Mouse (Mus musculus) effector memory CD4-positive, alpha-beta T cell, adult 5 months (primary cell): ENCODE data around the gene Ace. TPM values are rescaled to one million over a fixed set of nuclear protein-coding genes. Genes with fewer than 3 reads are reported as not detected.

Source experiments
- polyA plus RNA-seq: library from polyadenylated mRNA; unstranded; fragments of 100-300 nt; shearing (Covaris generic); gene quantifications from one replicate; pipeline ENCODE4 v1.2.1, GENCODE M21; 2017

Ace gene
- not detected for polyA plus RNA-seq

GRCm38 (mm10) chr11:105967741-105968574 lies at the start of gene Ace:
Gene Ace, plus strand, starts transcription at chr11:105967945.

GRCm38 (mm10) chr11:105952911-105953386 lies 14.8 kb upstream of the Ace start, which contains the start of gene Cyb561:
Gene Cyb561, minus strand, starts transcription at chr11:105953336.

GRCm38 (mm10) chr11:105994375-105994774 lies 26.6 kb downstream of the Ace start, which contains the start of gene Ace3:
Gene Ace3, plus strand, starts transcription at chr11:105994675.

GRCm38 (mm10) chr11:106007821-106008220 lies 40.1 kb downstream of the Ace start, which contains the start of gene Kcnh6:
Gene Kcnh6, plus strand, starts transcription at chr11:106008124.

GRCm38 (mm10) chr11:106036548-106037417 lies 69.0 kb downstream of the Ace start, which contains the start of gene Dcaf7:
Gene Dcaf7, plus strand, starts transcription at chr11:106036872.

Other genes with a start within 250 kb of the Ace start
- 0.80 TPM for gene Cyb561, start 14.6 kb upstream of the Ace start, polyA plus RNA-seq
- not detected for gene Ace3, start 26.7 kb downstream of the Ace start, polyA plus RNA-seq
- 0.15 TPM for gene Kcnh6, start 40.2 kb downstream of the Ace start, polyA plus RNA-seq
- 81.6 TPM for gene Dcaf7, start 68.9 kb downstream of the Ace start, polyA plus RNA-seq
- gene Taco1, start 98.1 kb downstream of the Ace start, polyA plus RNA-seq = 5.0 TPM
- 102 TPM for gene Map3k3, start 116.7 kb downstream of the Ace start, polyA plus RNA-seq
- gene Gm10840, start 192.9 kb downstream of the Ace start, polyA plus RNA-seq = not detected
- gene Limd2, start 192.9 kb downstream of the Ace start, polyA plus RNA-seq = 940 TPM
- gene Strada, start 234.2 kb downstream of the Ace start, polyA plus RNA-seq = 28.5 TPM
- gene Ccdc47, start 248.4 kb downstream of the Ace start, polyA plus RNA-seq = 66.9 TPM
- 105 TPM for gene Ddx42, start 249.0 kb downstream of the Ace start, polyA plus RNA-seq